Mouse (Mus musculus) megakaryocyte, embryonic 14.5 days (primary cell): ENCODE measurements around the gene Rab33b. TPM values are rescaled to one million over a fixed set of nuclear protein-coding genes. Genes with fewer than 3 reads are reported as not detected.

Experiments
- H3K27me3 ChIP-seq: replicated peaks from 2 replicates; pipeline ENCODE3; 2012; ENCODE audit warnings: inconsistent platforms
- H3K36me3 ChIP-seq: replicated peaks from 2 replicates; pipeline ENCODE3; 2012; ENCODE audit warnings: low read length, inconsistent platforms, mixed read lengths
- H3K4me1 ChIP-seq: 2 replicates; pipeline ENCODE4 v1.6.1; 2012; ENCODE audit warnings: inconsistent platforms
- H3K4me3 ChIP-seq: replicated peaks from 2 replicates; pipeline ENCODE3; 2012; ENCODE audit warnings: moderate library complexity, mild to moderate bottlenecking, inconsistent platforms
- H3K9me3 ChIP-seq: 2 replicates; pipeline ENCODE4 v1.6.1; 2012; ENCODE audit warnings: inconsistent platforms
- FLI1 ChIP-seq: IDR thresholded peaks from 2 replicates; pipeline ENCODE4 v1.6.1; 2012; ENCODE audit warnings: low read length, inconsistent platforms, mixed read lengths
- GATA1 ChIP-seq: IDR thresholded peaks from 3 replicates; pipeline ENCODE4 v1.6.1; 2012; ENCODE audit warnings: mixed read lengths, low read length, inconsistent platforms, borderline replicate concordance
- polyA plus RNA-seq: library from polyadenylated mRNA; stranded (reverse); fragments of >175 nt; gene quantifications from 2 replicates; pipeline ENCODE4 v1.2.3, GENCODE M21; 2012; ENCODE audit warnings: low replicate concordance; ENCODE audit not compliant: insufficient read depth

Gene Rab33b
- polyA plus RNA-seq, 1 experiment = 2.7 TPM

GRCm38 (mm10) chr3:51485347-51485746 lies 1.6 kb downstream of the Rab33b start:
- no peak for TF ChIP-seq FLI1
- TF ChIP-seq GATA1 = no peak
- Histone ChIP-seq H3K4me3 (no peak overlapping the region), H3K36me3 (peaks cover 22% of the 10 kb centered on the region), H3K4me1 (peaks cover 27% of the 10 kb centered on the region), H3K9me3 (no peaks in the 10 kb centered on the region), H3K27me3 (no peaks in the 10 kb centered on the region)

DNA sequence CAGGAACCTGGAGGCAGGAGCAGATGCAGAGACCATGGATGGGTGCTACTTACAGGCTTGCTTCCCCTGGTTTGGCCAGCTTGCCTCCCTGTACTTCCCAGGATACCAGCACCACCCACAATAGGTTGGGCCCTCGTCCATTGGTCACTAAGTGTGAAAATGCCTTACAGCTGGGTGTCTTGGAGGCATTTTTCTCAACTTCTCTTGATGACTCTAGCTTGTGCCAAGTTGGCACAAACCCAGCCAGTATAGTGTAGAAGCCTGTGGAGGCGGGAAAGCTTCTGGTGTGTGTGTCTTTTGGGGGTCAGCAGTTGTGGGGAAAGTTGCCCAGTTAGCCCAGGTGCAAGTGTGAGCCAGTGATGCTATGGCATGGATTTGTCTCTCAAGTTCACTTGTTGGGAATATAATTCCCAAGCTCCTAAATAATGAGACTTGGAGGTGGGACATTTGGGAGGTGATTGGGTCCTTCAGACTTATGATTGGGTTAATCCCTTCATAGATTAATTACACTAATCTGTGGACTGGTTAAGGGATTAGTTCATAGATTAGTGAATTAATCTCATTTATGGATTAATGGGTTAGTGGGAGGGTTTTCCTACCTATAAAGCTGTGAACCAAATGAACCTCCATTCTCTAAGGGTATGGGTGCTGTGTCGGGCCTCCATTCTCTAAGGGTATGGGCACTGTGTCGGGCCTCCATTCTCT lies 2.9 kb downstream of the Rab33b start:
- Histone ChIP-seq H3K36me3 (peaks cover 27% of the 10 kb centered on the region), H3K4me3 (no peak overlapping the region), H3K9me3 (no peaks in the 10 kb centered on the region), H3K4me1 (peaks cover 27% of the 10 kb centered on the region), H3K27me3 (no peaks in the 10 kb centered on the region)
- TF ChIP-seq FLI1 = no peak
- no peak for TF ChIP-seq GATA1

DNA sequence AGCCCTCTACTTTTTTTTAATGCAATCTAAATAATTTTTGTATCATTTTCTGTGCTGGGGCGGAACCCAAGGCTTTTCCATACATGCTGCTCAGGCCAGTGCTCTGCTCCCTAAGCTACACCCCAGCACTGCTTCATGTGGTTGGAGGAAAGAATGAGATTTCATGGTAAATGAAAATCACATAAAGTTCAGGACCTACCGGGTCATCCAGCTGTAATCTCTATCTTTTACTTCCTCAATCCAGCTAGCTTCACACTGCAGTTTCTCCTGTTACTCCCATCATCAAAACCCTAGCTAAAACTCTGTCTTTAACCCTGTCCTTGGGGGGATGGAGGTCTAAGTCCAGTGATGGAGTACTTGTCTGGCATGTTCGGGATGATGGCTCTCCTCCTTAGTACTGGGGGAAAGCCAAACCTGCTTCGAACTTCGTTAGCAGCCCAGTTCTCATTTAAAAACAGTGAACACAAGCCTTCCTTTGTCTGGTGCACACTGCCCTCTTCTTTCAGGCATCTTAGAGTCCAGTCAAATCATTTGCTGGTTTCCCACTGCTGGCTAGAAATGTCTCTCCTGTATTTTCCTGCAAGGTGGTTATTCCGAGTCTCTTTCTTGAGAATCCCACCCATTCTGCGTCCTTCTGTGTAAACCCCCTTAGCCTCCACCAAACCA lies 6.5 kb downstream of the Rab33b start:
- Histone ChIP-seq H3K4me3 (no peak overlapping the region), H3K4me1 (peaks cover 8% of the 10 kb centered on the region; the same call in 1 of the 2 replicates), H3K36me3 (peaks cover 62% of the 10 kb centered on the region), H3K9me3 (no peaks in the 10 kb centered on the region), H3K27me3 (no peaks in the 10 kb centered on the region)
- TF ChIP-seq FLI1 = no peak
- TF ChIP-seq GATA1 = no peak

DNA sequence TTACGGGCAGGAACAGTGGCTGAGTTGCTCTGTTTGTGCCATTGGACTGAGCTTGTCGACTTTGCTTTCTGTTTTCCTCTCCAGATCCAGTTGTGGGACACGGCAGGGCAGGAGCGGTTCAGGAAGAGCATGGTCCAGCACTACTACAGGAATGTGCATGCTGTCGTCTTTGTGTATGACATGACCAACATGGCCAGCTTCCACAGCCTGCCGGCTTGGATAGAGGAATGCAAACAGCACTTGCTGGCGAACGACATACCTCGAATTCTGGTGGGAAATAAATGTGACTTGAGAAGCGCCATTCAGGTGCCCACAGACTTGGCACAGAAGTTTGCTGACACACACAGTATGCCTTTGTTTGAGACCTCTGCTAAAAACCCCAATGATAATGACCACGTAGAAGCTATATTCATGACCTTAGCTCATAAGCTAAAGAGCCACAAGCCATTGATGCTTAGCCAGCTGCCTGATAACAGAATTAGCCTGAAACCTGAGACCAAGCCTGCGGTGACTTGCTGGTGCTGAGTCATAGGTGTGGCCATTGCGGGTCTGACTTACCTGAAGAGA lies 9.6 kb downstream of the Rab33b start:
- Histone ChIP-seq H3K9me3 (no peaks in the 10 kb centered on the region), H3K4me3 (no peak overlapping the region), H3K4me1 (0 out of 2 replicates have a peak, but pooled peaks cover 3% of the 10 kb centered on the region), H3K36me3 (peaks cover 58% of the 10 kb centered on the region), H3K27me3 (no peaks in the 10 kb centered on the region)
- TF ChIP-seq GATA1 (no peak), FLI1 (no peak)

GRCm38 (mm10) chr3:51494466-51494865 lies 10.7 kb downstream of the Rab33b start:
- H3K36me3 ChIP-seq = peaks cover 54% of the 10 kb centered on the region
- TF ChIP-seq GATA1 (no peak), FLI1 (no peak)

DNA sequence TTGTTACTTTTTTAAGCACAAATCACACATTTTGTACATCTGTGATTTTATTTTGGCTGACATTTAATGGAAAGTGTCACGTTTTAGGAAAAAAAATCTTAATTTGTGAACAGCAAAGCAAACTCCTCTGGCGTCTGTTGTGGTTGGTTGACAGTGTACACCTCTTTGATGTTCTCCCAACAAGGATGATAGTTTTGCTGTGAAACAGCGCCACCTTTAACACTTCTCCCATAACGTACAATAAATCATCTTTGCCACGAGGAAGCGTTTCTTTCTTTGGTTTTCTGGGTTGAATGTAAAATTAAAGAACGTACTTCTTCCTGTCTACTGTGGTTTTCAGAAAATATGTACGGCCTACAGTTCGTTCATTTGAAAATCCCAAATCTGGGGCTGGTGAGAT lies 11.9 kb downstream of the Rab33b start:
- no peaks in the 10 kb centered on the region for H3K27me3 ChIP-seq
- TF ChIP-seq GATA1 = no peak
- TF ChIP-seq FLI1 = no peak
- 0 out of 2 replicates have a peak, but pooled peaks cover 3% of the 10 kb centered on the region for H3K4me1 ChIP-seq
- H3K4me3 ChIP-seq = no peak overlapping the region
- peaks cover 52% of the 10 kb centered on the region for H3K36me3 ChIP-seq
- H3K9me3 ChIP-seq = no peaks in the 10 kb centered on the region

More at GRCm38 (mm10) chr3:51494466-51494865, 10.7 kb downstream of the Rab33b start:
- no peaks in the 10 kb centered on the region for H3K27me3 ChIP-seq
- 0 out of 2 replicates have a peak, but pooled peaks cover 3% of the 10 kb centered on the region for H3K4me1 ChIP-seq
- H3K9me3 ChIP-seq = no peaks in the 10 kb centered on the region
- no peak overlapping the region for H3K4me3 ChIP-seq

GRCm38 (mm10) chr3:51497978-51498377 lies 14.3 kb downstream of the Rab33b start:
- H3K27me3 ChIP-seq = peaks cover 3% of the 10 kb centered on the region
- peaks cover 3% of the 10 kb centered on the region; the same call in 1 of the 2 replicates for H3K4me1 ChIP-seq
- TF ChIP-seq GATA1 = no peak
- TF ChIP-seq FLI1 = no peak
- no peak overlapping the region for H3K4me3 ChIP-seq
- H3K36me3 ChIP-seq = peaks cover 37% of the 10 kb centered on the region
- no peaks in the 10 kb centered on the region for H3K9me3 ChIP-seq

DNA sequence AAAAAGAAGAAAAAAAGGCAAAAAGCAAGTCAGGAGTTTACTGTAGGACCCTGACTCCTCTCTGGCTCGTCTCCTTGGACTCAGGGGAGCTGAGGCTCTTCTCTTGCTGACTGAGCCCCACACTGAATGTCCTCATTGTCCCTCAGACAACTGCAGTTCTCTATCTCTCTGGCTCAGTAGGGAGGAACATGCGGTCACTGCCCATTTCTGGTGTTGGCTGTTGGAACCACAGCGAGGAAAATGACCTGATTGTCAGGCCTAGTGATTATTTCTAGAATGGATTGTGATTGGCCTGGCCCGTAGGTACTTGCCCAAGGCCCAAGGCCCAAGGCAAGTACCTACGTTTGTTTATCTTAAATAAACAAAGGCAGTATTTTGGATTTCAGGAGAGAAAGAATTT lies 14.9 kb downstream of the Rab33b start:
- Histone ChIP-seq H3K9me3 (no peaks in the 10 kb centered on the region), H3K4me1 (no peaks in the 10 kb centered on the region; the same call in 1 of the 2 replicates), H3K27me3 (peaks cover 3% of the 10 kb centered on the region), H3K36me3 (peaks cover 30% of the 10 kb centered on the region), H3K4me3 (no peak overlapping the region)
- TF ChIP-seq GATA1 (no peak), FLI1 (no peak)

DNA sequence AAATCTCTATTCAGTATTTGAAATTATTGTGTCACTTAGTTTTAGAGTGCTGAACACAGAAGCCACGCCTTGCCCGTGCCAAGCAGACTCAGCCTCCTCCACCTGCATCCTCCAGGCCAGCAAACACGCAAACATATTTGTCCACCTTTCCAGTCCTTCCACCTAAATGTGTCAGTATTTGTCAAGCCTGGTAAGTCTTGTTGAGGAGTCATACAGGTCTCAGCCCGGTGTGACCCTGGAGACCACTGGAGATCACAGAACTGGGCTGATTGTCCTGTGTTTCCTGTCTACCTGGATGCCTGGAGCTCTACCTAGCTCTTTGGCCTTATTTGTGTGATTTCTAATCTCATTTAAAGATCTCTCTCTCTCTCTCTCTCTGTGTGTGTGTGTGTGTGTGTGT lies 16.2 kb downstream of the Rab33b start:
- H3K27me3 ChIP-seq = peaks cover 9% of the 10 kb centered on the region
- no peaks in the 10 kb centered on the region; the same call in 1 of the 2 replicates for H3K4me1 ChIP-seq
- no peak for TF ChIP-seq FLI1
- TF ChIP-seq GATA1 = no peak
- peaks cover 18% of the 10 kb centered on the region for H3K36me3 ChIP-seq
- H3K9me3 ChIP-seq = no peaks in the 10 kb centered on the region
- H3K4me3 ChIP-seq = no peak overlapping the region

DNA sequence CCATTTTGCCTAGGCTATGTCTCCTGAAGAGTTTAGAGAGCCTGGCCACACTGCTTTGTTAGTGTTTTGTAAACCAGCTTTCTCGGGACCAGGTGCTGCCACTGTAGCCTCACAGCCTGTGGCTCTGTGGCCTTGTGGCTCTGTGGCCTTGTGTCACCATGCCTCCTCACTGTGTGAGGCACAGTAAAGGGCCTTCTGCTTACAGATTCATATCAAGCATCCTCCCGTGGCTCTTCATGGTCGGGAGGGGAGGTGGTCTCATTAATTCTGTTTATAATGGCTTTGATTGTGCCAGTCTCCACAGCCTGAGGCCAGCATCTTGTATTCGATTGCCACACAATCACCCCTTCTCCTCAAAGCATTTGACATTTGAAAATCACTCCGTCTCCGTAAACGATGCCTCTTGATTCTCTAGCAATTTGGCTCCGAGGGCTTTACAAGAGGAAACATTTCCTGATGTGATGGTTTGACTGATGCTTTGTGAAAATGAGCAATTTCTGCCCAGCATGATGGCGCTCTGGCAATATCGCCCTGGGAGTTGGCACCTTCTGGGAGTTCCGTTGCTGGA lies 20.7 kb downstream of the Rab33b start:
- Histone ChIP-seq H3K9me3 (no peaks in the 10 kb centered on the region), H3K36me3 (no peaks in the 10 kb centered on the region), H3K4me1 (peaks cover 4% of the 10 kb centered on the region), H3K27me3 (peaks cover 17% of the 10 kb centered on the region), H3K4me3 (no peak overlapping the region)
- no peak for TF ChIP-seq FLI1
- no peak for TF ChIP-seq GATA1

DNA sequence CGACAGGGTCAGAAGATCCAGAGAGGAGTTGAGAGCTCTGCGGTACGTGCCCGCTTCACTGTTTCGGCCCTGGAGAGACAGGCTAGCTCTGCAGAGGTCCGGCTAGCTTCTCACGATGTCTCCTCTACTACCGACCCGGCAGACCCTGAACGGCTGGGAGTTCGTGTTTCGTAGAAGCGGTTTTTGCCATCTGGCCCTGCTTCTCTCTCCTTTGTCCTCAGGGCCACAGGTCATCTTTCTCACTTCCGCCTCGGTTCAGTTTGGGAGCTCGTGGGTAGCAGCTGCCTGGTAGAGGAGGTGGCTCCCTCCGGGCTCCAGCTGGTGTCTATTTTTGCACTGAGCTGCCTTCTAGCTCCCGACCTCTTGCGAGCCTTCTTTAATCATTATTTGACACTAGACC lies 21.7 kb downstream of the Rab33b start:
- Histone ChIP-seq H3K9me3 (no peaks in the 10 kb centered on the region), H3K4me3 (no peak overlapping the region), H3K36me3 (no peaks in the 10 kb centered on the region), H3K27me3 (peaks cover 17% of the 10 kb centered on the region), H3K4me1 (peaks cover 4% of the 10 kb centered on the region)
- TF ChIP-seq GATA1 = no peak
- no peak for TF ChIP-seq FLI1
